Mouse (Mus musculus): Measurements from ENCODE around the gene Smarca2.
A peak's percentile ranks its signal among the peaks of the same experiment; 100 is the strongest.
"Not testable (repeated sequence)": the region's sequence is repeated elsewhere in the genome, so short reads cannot be mapped to it uniquely, and the experiment has no call there.

Smarca2 gene

GRCm38 (mm10) chr19:26683731-26684130 lies 78.9 kb downstream of the Smarca2 start:
- DNase-seq (ENCODE audit: low read depth, low spot score) = no peak

GRCm38 (mm10) chr19:26690516-26690915 lies 85.7 kb downstream of the Smarca2 start:
- no peak for DNase-seq (ENCODE audit: low read depth, low spot score)

GRCm38 (mm10) chr19:26697107-26697506 lies 92.3 kb downstream of the Smarca2 start:
- DNase-seq (ENCODE audit: low read depth, low spot score) = no peak

- DNase-seq (ENCODE audit: low read depth, low spot score) = no peak
Observed at GRCm38 (mm10) chr19:26704545-26705209, 99.8 kb downstream of the Smarca2 start.

- no peak for DNase-seq (ENCODE audit: low read depth, low spot score)
Observed at GRCm38 (mm10) chr19:26706910-26707309, 102.1 kb downstream of the Smarca2 start.

- DNase-seq (ENCODE audit: low read depth, low spot score) = no peak
Observed at GRCm38 (mm10) chr19:26709095-26709494, 104.2 kb downstream of the Smarca2 start.

GRCm38 (mm10) chr19:26711268-26711667 lies 106.4 kb downstream of the Smarca2 start:
- DNase-seq (ENCODE audit: low read depth, low spot score) = peak; percentile 45

GRCm38 (mm10) chr19:26716217-26716616 lies 111.4 kb downstream of the Smarca2 start:
- no peak for DNase-seq (ENCODE audit: low read depth, low spot score)

GRCm38 (mm10) chr19:26718221-26718620 lies 113.4 kb downstream of the Smarca2 start:
- peak; percentile 18 for DNase-seq (ENCODE audit: low read depth, low spot score)

- DNase-seq (ENCODE audit: low read depth, low spot score) = no peak
Observed at GRCm38 (mm10) chr19:26719161-26719560, 114.3 kb downstream of the Smarca2 start.

GRCm38 (mm10) chr19:26721741-26722140 lies 116.9 kb downstream of the Smarca2 start:
- no peak for DNase-seq (ENCODE audit: low read depth, low spot score)

- no peak for DNase-seq (ENCODE audit: low read depth, low spot score)
Observed at GRCm38 (mm10) chr19:26723899-26724298, 119.0 kb downstream of the Smarca2 start.

GRCm38 (mm10) chr19:26724626-26725025 lies 119.8 kb downstream of the Smarca2 start:
- no peak for DNase-seq (ENCODE audit: low read depth, low spot score)

- DNase-seq (ENCODE audit: low read depth, low spot score) = no peak
Observed at GRCm38 (mm10) chr19:26727796-26728195, 122.9 kb downstream of the Smarca2 start.

GRCm38 (mm10) chr19:26730486-26730885 lies 125.6 kb downstream of the Smarca2 start:
- no peak for DNase-seq (ENCODE audit: low read depth, low spot score)

- DNase-seq (ENCODE audit: low read depth, low spot score) = no peak
Observed at GRCm38 (mm10) chr19:26731121-26731520, 126.3 kb downstream of the Smarca2 start.

- peak; percentile 20 for DNase-seq (ENCODE audit: low read depth, low spot score)
Observed at GRCm38 (mm10) chr19:26731809-26732208, 127.0 kb downstream of the Smarca2 start.

- no peak for DNase-seq (ENCODE audit: low read depth, low spot score)
Observed at GRCm38 (mm10) chr19:26733055-26733454, 128.2 kb downstream of the Smarca2 start.

- DNase-seq (ENCODE audit: low read depth, low spot score) = no peak
Observed at GRCm38 (mm10) chr19:26733546-26734100, 128.8 kb downstream of the Smarca2 start.

GRCm38 (mm10) chr19:26734704-26735109 lies 129.9 kb downstream of the Smarca2 start:
- no peak for DNase-seq (ENCODE audit: low read depth, low spot score)

GRCm38 (mm10) chr19:26745021-26745420 lies 140.2 kb downstream of the Smarca2 start:
- DNase-seq (ENCODE audit: low read depth, low spot score) = not testable (repeated sequence)

GRCm38 (mm10) chr19:26745567-26745966 lies 140.7 kb downstream of the Smarca2 start:
- no peak for DNase-seq (ENCODE audit: low read depth, low spot score)

- DNase-seq (ENCODE audit: low read depth, low spot score) = no peak
Observed at GRCm38 (mm10) chr19:26746290-26746689, 141.4 kb downstream of the Smarca2 start.
